Mouse (Mus musculus): Measurements from ENCODE around the gene Fbxw7.

- TF ChIP-seq E2F4 (IDR thresholded peaks at IDR 0.05; ENCODE audit: insufficient read depth) (no peak), USF1 (IDR thresholded peaks at IDR 0.05; ENCODE audit: low read depth) (no peak), POLR2A (IDR thresholded peaks at IDR 0.05; ENCODE audit: insufficient read length, low read depth) (no peak), SRF (IDR thresholded peaks at IDR 0.05; ENCODE audit: control insufficient read depth, insufficient read length, low read depth) (no peak), TCF12 (IDR thresholded peaks at IDR 0.05; ENCODE audit: insufficient read depth, poor library complexity, severe bottlenecking) (no peak), MYOD1 (IDR thresholded peaks at IDR 0.05; ENCODE audit: control insufficient read depth in 1 of 3, insufficient read length in 2 of 3, low read depth in 2 of 3) (no peak), MAX (IDR thresholded peaks at IDR 0.05; ENCODE audit: low read depth) (no peak), MYOG (IDR thresholded peaks at IDR 0.05; ENCODE audit: control insufficient read depth in 1 of 3, insufficient read depth in 1 of 3, insufficient read length in 2 of 3, low read depth in 2 of 3) (no peak), POLR2AphosphoS2 (IDR thresholded peaks at IDR 0.05; ENCODE audit: insufficient read length, low read depth) (no peak), REST (IDR thresholded peaks at IDR 0.05; ENCODE audit: insufficient read depth, insufficient read length) (no peak), TCF3 (IDR thresholded peaks at IDR 0.05; ENCODE audit: insufficient read length, low read depth) (no peak)
These were observed 40.0 kb upstream of the Fbxw7 start for GRCm38 (mm10) chr3:84775067-84775423.
